Mouse (Mus musculus): Measurements from ENCODE around the gene Tmem52b. TPM values are rescaled to one million over a fixed set of nuclear protein-coding genes. Genes with fewer than 3 reads are reported as not detected.
"Not testable (repeated sequence)": the region's sequence is repeated elsewhere in the genome, so short reads cannot be mapped to it uniquely, and the experiment has no call there.

The Tmem52b gene
- 0.06 TPM in 1 of 2 replicates, not detected in the other for polyA plus RNA-seq (2015; fragmentation: Nextera tagmentation; extraction: Ambion mirVana)

DNA sequence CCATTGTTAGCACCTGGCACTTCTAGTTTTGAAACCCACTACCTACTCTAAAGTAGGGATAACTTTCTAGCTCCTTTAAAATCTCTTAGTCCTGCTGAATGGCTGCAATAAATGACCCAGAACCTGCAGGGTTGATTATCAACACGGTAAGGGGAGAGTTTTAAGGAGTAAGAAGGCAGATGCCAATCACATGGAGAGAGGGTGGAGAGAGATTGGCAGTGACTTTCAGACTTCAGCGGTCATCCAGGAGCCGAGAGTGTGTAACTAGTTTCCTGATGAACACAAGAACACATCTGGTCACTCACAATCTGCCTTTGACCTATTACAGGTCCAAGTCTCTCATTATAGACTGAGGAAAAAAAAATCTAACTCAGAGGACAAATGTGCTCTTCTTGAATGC lies at the start of gene Tmem52b:
Tmem52b (plus strand) TSS at position 189 of the 400 bp plus-strand sequence.
- no peaks in the 10 kb centered on the region for H3K27me3 ChIP-seq
- H3K4me1 ChIP-seq: peaks cover 11% of the 10 kb centered on the region; the same call in 1 of the 2 replicates
- ATAC-seq (ENCODE audit: low FRiP score, low read depth): no peak
- no peak within 1 kb of the TSS for H3K9ac ChIP-seq
- H3K27ac ChIP-seq: no peak within 1 kb of the TSS
- no peak within 1 kb of the TSS for H3K4me3 ChIP-seq
- WGBS: 20% methylated on average over 3 of the region's 3 CpGs
- no peaks in the 10 kb centered on the region for H3K9me3 ChIP-seq
- peak within 1 kb of the TSS; percentile 30; the same call in 1 of the 2 replicates for H3K4me2 ChIP-seq (replicated peaks)
- no peaks in the 10 kb centered on the region for H3K36me3 ChIP-seq

- Histone ChIP-seq H3K27ac (no peak overlapping the region), H3K9ac (no peak overlapping the region), H3K9me3 (no peaks in the 10 kb centered on the region), H3K4me1 (no peaks in the 10 kb centered on the region), H3K4me3 (no peak overlapping the region), H3K36me3 (no peaks in the 10 kb centered on the region), H3K27me3 (no peaks in the 10 kb centered on the region), H3K4me2 (replicated peaks) (no peak overlapping the region)
- 90% methylated on average over 6 of the region's 6 CpGs for WGBS
- ATAC-seq (ENCODE audit: low FRiP score, low read depth): no peak
Measured at GRCm38 (mm10) chr6:129471386-129471785, 41.0 kb upstream of the Tmem52b start.

- Histone ChIP-seq H3K4me2 (replicated peaks) (no peak overlapping the region), H3K4me3 (no peak overlapping the region), H3K27me3 (no peaks in the 10 kb centered on the region), H3K36me3 (no peaks in the 10 kb centered on the region), H3K4me1 (no peaks in the 10 kb centered on the region), H3K9me3 (no peaks in the 10 kb centered on the region), H3K27ac (no peak overlapping the region), H3K9ac (no peak overlapping the region)
- 68% methylated on average over 5 of the region's 5 CpGs for WGBS
- no peak for ATAC-seq (ENCODE audit: low FRiP score, low read depth)
Measured at GRCm38 (mm10) chr6:129472627-129473026, 39.7 kb upstream of the Tmem52b start.

- whole genome bisulfite sequencing: 26% methylated on average over 13 of the region's 13 CpGs
- ATAC-seq (ENCODE audit: low FRiP score, low read depth): no peak
Measured at GRCm38 (mm10) chr6:129476404-129477126, 35.8 kb upstream of the Tmem52b start.

GRCm38 (mm10) chr6:129480089-129480958 lies 32.0 kb upstream of the Tmem52b start:
- Histone ChIP-seq H3K4me2 (replicated peaks) (no peak overlapping the region), H3K4me3 (no peak overlapping the region)
- 65% methylated on average over 8 of the region's 8 CpGs for WGBS

More at GRCm38 (mm10) chr6:129476404-129477126, 35.8 kb upstream of the Tmem52b start:
- no peak overlapping the region for H3K9ac ChIP-seq
- no peaks in the 10 kb centered on the region for H3K36me3 ChIP-seq
- no peak overlapping the region for H3K4me2 ChIP-seq (replicated peaks)
- no peaks in the 10 kb centered on the region for H3K27me3 ChIP-seq
- H3K9me3 ChIP-seq: no peaks in the 10 kb centered on the region
- no peaks in the 10 kb centered on the region for H3K4me1 ChIP-seq
- no peak overlapping the region for H3K27ac ChIP-seq
- H3K4me3 ChIP-seq: no peak overlapping the region

DNA sequence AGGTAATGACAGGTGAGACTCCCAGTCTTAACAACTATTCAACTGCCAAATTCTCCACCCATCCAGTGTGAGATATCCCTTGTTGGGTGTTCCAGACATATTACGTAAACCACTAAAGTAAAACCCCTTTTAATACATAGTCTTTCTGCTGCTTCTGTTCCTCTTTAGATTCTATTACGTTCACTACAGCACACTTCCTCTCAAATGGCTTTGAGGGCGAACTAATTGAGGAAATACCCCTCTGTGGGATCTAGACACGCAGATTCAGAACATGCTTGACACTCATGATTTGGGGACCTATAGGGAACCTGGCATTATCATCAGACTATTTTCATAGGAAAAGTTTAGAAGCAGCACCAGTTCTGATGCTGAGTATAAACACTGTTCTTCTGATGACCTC lies 17.4 kb upstream of the Tmem52b start:
- Histone ChIP-seq H3K4me2 (replicated peaks) (no peak overlapping the region), H3K27ac (no peak overlapping the region), H3K9ac (no peak overlapping the region), H3K9me3 (no peaks in the 10 kb centered on the region), H3K4me3 (no peak overlapping the region), H3K36me3 (no peaks in the 10 kb centered on the region), H3K4me1 (no peaks in the 10 kb centered on the region), H3K27me3 (no peaks in the 10 kb centered on the region)
- ATAC-seq (ENCODE audit: low FRiP score, low read depth): no peak
- 85% methylated on average over 4 of the region's 4 CpGs for WGBS

More at GRCm38 (mm10) chr6:129480089-129480958, 32.0 kb upstream of the Tmem52b start:
- no peak overlapping the region for H3K9ac ChIP-seq
- no peaks in the 10 kb centered on the region for H3K4me1 ChIP-seq
- H3K36me3 ChIP-seq: no peaks in the 10 kb centered on the region
- H3K27me3 ChIP-seq: no peaks in the 10 kb centered on the region
- no peak overlapping the region for H3K27ac ChIP-seq
- ATAC-seq (ENCODE audit: low FRiP score, low read depth): no peak
- H3K9me3 ChIP-seq: no peaks in the 10 kb centered on the region

DNA sequence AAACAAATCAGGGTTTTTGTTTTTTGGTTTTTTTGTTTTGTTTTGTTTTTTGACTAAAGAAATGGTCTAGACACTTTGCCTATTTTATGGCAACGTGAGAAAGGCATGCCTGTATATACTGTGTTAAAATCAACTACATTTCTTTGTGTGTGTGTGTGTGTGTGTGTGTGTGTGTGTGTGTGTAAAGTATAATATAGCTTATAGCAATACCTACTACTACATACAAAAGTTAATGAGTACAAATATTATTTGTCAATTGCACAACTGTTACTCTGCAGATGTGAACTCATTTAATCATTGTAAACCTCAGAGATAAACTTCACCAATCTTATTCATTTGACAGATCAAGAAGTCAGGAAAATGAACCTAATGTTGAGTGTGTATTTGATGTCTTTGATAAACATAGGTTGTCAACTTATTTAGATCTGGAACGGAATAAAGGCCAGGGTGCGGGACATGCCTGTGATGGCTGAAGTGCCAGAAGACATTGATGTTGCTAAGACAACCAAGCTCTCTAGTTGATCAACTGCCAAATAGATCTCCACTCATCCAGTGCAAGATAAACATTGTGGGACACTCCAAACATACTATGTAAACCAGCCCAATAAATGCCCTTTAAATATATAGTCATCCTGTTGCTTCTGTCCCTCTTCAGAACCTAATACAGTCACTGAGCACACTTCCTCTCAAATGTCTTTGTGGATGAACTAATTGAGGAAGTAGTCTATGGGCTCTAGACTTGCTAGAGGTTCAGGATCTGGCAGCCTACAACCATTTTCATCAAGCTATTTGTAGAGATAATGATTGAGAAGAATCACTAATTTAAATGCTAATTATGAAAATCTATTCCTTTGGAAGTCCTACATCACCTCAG lies 14.8 kb upstream of the Tmem52b start:
- WGBS: 86% methylated on average over 3 of the region's 3 CpGs
- no peak overlapping the region for H3K27ac ChIP-seq
- no peak overlapping the region for H3K4me2 ChIP-seq (replicated peaks)
- H3K9me3 ChIP-seq: no peaks in the 10 kb centered on the region
- no peaks in the 10 kb centered on the region for H3K4me1 ChIP-seq
- no peak overlapping the region for H3K4me3 ChIP-seq
- H3K9ac ChIP-seq: no peak overlapping the region
- no peaks in the 10 kb centered on the region for H3K36me3 ChIP-seq
- H3K27me3 ChIP-seq: no peaks in the 10 kb centered on the region
- no peak for ATAC-seq (ENCODE audit: low FRiP score, low read depth)

- not testable (repeated sequence) for H3K27ac ChIP-seq; H3K4me1 ChIP-seq; H3K9ac ChIP-seq; H3K36me3 ChIP-seq; ATAC-seq (ENCODE audit: low FRiP score, low read depth); H3K27me3 ChIP-seq; H3K4me3 ChIP-seq; H3K9me3 ChIP-seq; H3K4me2 ChIP-seq (replicated peaks)
- WGBS: 77% methylated on average over 1 of the region's 1 CpGs
Measured at GRCm38 (mm10) chr6:129499516-129499915, 12.8 kb upstream of the Tmem52b start.

DNA sequence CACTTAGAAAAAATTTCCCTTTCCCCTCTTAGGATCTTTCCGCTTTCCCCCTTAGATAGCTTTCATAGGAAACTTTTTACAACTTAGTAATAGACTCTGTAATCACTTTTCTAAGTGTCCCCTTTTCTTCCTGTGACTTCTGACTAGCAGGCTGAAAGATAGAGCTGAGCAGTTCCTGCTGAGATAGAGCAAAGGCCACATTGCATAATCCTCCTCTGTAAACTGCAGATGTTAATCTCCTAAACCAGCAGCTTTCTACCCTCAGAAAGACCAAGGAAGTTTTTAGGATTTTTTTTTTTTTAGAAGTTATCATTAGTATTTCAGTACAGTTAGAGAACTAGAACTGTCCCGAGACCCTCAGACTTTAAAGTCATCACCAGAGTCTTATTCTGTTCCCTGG lies 8.9 kb upstream of the Tmem52b start:
- no peaks in the 10 kb centered on the region for H3K36me3 ChIP-seq
- no peak overlapping the region for H3K27ac ChIP-seq
- no peak overlapping the region for H3K4me3 ChIP-seq
- peaks cover 4% of the 10 kb centered on the region for H3K9me3 ChIP-seq
- no peak overlapping the region for H3K9ac ChIP-seq
- no peaks in the 10 kb centered on the region for H3K27me3 ChIP-seq
- ATAC-seq (ENCODE audit: low FRiP score, low read depth): no peak
- no peak overlapping the region for H3K4me2 ChIP-seq (replicated peaks)
- 86% methylated on average over 2 of the region's 2 CpGs for WGBS
- H3K4me1 ChIP-seq: no peaks in the 10 kb centered on the region

GRCm38 (mm10) chr6:129507024-129507423 lies 5.3 kb upstream of the Tmem52b start, which contains the start of gene Olr1:
Gene Olr1 (minus strand): TSS chr6:129507165.
- Histone ChIP-seq H3K36me3 (no peaks in the 10 kb centered on the region), H3K9me3 (peaks cover 4% of the 10 kb centered on the region), H3K27me3 (no peaks in the 10 kb centered on the region), H3K4me3 (no peak within 1 kb of the TSS), H3K9ac (no peak within 1 kb of the TSS), H3K27ac (no peak within 1 kb of the TSS), H3K4me1 (no peaks in the 10 kb centered on the region), H3K4me2 (replicated peaks) (no peak within 1 kb of the TSS)
- WGBS: 85% methylated on average over 9 of the region's 9 CpGs
- ATAC-seq (ENCODE audit: low FRiP score, low read depth): no peak

- Histone ChIP-seq H3K4me1 (peaks cover 11% of the 10 kb centered on the region; the same call in 1 of the 2 replicates), H3K4me3 (no peak overlapping the region), H3K9ac (no peak overlapping the region), H3K4me2 (replicated peaks) (no peak overlapping the region), H3K27me3 (no peaks in the 10 kb centered on the region), H3K27ac (no peak overlapping the region), H3K9me3 (no peaks in the 10 kb centered on the region), H3K36me3 (no peaks in the 10 kb centered on the region)
- ATAC-seq (ENCODE audit: low FRiP score, low read depth): no peak
- 59% methylated on average over 6 of the region's 6 CpGs for WGBS
Measured at GRCm38 (mm10) chr6:129510120-129510911, 2.0 kb upstream of the Tmem52b start.

All from limb, embryonic 13.5 days (tissue).